In the genomic region with DNA sequence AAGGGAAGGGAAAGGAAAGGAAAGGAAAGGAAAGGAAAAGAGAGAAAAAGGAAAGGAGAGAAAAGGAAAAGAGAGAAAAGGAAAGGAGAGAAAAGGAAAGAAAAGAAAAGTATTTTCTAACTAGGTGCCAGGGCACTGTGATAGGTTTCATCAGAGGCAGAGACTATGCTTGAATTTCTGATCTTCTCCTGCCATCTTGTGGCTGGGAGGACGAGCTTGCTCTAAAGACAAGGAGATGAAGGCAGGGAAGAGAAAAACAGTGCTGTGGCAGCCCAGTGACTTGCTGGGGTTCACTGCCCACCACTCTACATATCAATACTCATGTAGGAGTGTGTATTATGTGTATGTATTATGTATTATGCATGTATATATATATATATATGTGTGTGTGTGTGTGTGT, we compare ENCODE assay signal across 7 mouse cellular contexts. TPM values are rescaled to one million over a fixed set of nuclear protein-coding genes. Genes with fewer than 3 reads are reported as not detected.
DNase-seq lines count a peak whose midpoint lies in the region; ATAC-seq and TF ChIP-seq lines count a peak whose summit lies in the region.

No protein-coding gene starts in this region.

- peak; percentile 96 for TF ChIP-seq RAD21 in MEL (IDR thresholded peaks at IDR 0.05; ENCODE audit: low read depth, low read length)

- 0% methylated on average over 1 of the region's 1 CpGs for WGBS in lung, embryonic 14.5 days
- 0% methylated on average over 1 of the region's 1 CpGs for WGBS in stomach, postnatal 0 days

- TF ChIP-seq POLR2A in MEL (IDR thresholded peaks at IDR 0.05; ENCODE audit: control insufficient read depth in 1 of 2, insufficient read depth in 1 of 2, low read depth in 1 of 2, low read length in 2 of 2, poor library complexity in 1 of 2): no peak
- no peak for TF ChIP-seq POLR2A in brain, embryonic 14.5 days (IDR thresholded peaks at IDR 0.05; ENCODE audit: borderline replicate concordance, extremely low read depth, insufficient read depth, insufficient read length, poor library complexity, severe bottlenecking)

- H3K4me2 ChIP-seq in lung, embryonic 14.5 days: no peak overlapping the region
- no peak overlapping the region for H3K4me2 ChIP-seq in stomach, postnatal 0 days (replicated peaks; ENCODE audit: low read depth)

- peak; percentile 43 to 95 (median 66); a peak in 5 of 6 replicates for TF ChIP-seq CTCF in MEL (IDR thresholded peaks at IDR 0.05 in 2 of 3, conservative IDR thresholded peaks at IDR 0.05 in 1 of 3; ENCODE audit: control insufficient read depth in 1 of 3, insufficient read depth in 1 of 3, low read depth in 2 of 3, low read length in 3 of 3, poor library complexity in 1 of 3, severe bottlenecking in 1 of 3)
- TF ChIP-seq CTCF in brain, embryonic 14.5 days (IDR thresholded peaks at IDR 0.05; ENCODE audit: borderline replicate concordance, extremely low read depth, insufficient read depth, insufficient read length): peak; percentile 80; the same call in 1 of the 2 replicates
- peak; percentile 74 for TF ChIP-seq CTCF in lung, embryonic 14.5 days (IDR thresholded peaks at IDR 0.05; ENCODE audit: low read depth)
- peak; percentile 86 for TF ChIP-seq CTCF in stomach, postnatal 0 days (IDR thresholded peaks at IDR 0.05; ENCODE audit: low read depth)

- no peak for ATAC-seq in lung, embryonic 14.5 days (ENCODE audit: insufficient read depth)
- ATAC-seq in stomach, postnatal 0 days (ENCODE audit: low FRiP score, low TSS enrichment): no peak

- no peaks in the 10 kb centered on the region for H3K27me3 ChIP-seq in MEL (ENCODE audit: control insufficient read depth in 1 of 2, insufficient read depth in 2 of 2, low read length in 2 of 2)
- H3K27me3 ChIP-seq in lung, embryonic 14.5 days (ENCODE audit: insufficient read depth, low read length): no peaks in the 10 kb centered on the region
- H3K27me3 ChIP-seq in stomach, postnatal 0 days (ENCODE audit: control insufficient read depth, insufficient read depth, low read length): no peaks in the 10 kb centered on the region

- H3K9me3 ChIP-seq in MEL (replicated peaks; ENCODE audit: insufficient read depth, low read length): no peaks in the 10 kb centered on the region
- H3K9me3 ChIP-seq in lung, embryonic 14.5 days (ENCODE audit: low read depth, low read length): no peaks in the 10 kb centered on the region
- H3K9me3 ChIP-seq in stomach, postnatal 0 days (ENCODE audit: control insufficient read depth, low read length): no peaks in the 10 kb centered on the region

- TF ChIP-seq EP300 in MEL (IDR thresholded peaks at IDR 0.05; ENCODE audit: low read depth in 1 of 2, low read length in 2 of 2): no peak
- no peak for TF ChIP-seq EP300 in stomach, postnatal 0 days (optimal IDR thresholded peaks at IDR 0.05)

- DNase-seq in kidney, postnatal 36 days: peak; percentile 31 to 42
- no peak for DNase-seq in kidney, postnatal 4 days
- peak; percentile 81 for DNase-seq in MEL (ENCODE audit: low read depth, low spot score)
- peak; percentile 92 for DNase-seq in brain, embryonic 14.5 days (ENCODE audit: low read depth)
- peak; percentile 82 for DNase-seq in lung, embryonic 14.5 days
- no peak for DNase-seq in stomach, postnatal 0 days (ENCODE audit: low spot score)
- no peak for DNase-seq in yolk sac, embryonic 10.5 days (ENCODE audit: low spot score)

- H3K9ac ChIP-seq in MEL (ENCODE audit: control insufficient read depth, low read depth, low read length, poor library complexity, severe bottlenecking): no peak overlapping the region
- no peak overlapping the region for H3K9ac ChIP-seq in lung, embryonic 14.5 days
- no peak overlapping the region for H3K9ac ChIP-seq in stomach, postnatal 0 days (ENCODE audit: low read length)

- H3K4me3 ChIP-seq in MEL (ENCODE audit: control insufficient read depth in 1 of 2, insufficient read depth in 1 of 2, low read depth in 2 of 2, low read length in 2 of 2): no peak overlapping the region
- H3K4me3 ChIP-seq in lung, embryonic 14.5 days (ENCODE audit: low read depth, low read length): no peak overlapping the region
- no peak overlapping the region for H3K4me3 ChIP-seq in stomach, postnatal 0 days (ENCODE audit: low read depth, low read length)

- H3K79me2 ChIP-seq in MEL (ENCODE audit: control insufficient read depth, insufficient read depth, low read length, poor library complexity): no peaks in the 10 kb centered on the region

- no peak overlapping the region for H3K27ac ChIP-seq in MEL (ENCODE audit: control insufficient read depth, low read depth, low read length)
- H3K27ac ChIP-seq in lung, embryonic 14.5 days (ENCODE audit: low read depth): no peak overlapping the region
- H3K27ac ChIP-seq in stomach, postnatal 0 days (replicated peaks): no peak overlapping the region

- no peaks in the 10 kb centered on the region for H3K36me3 ChIP-seq in MEL (ENCODE audit: control insufficient read depth in 1 of 2, insufficient read depth in 2 of 2, low read length in 2 of 2)
- no peaks in the 10 kb centered on the region for H3K36me3 ChIP-seq in lung, embryonic 14.5 days (ENCODE audit: insufficient read depth)
- H3K36me3 ChIP-seq in stomach, postnatal 0 days (ENCODE audit: control insufficient read depth, insufficient read depth, low read length): no peaks in the 10 kb centered on the region

- H3K4me1 ChIP-seq in MEL (ENCODE audit: control insufficient read depth in 1 of 2, insufficient read depth in 2 of 2, low read length in 2 of 2): peaks cover 0 to 2% of the 10 kb centered on the region in 2 experiments; a peak in 2 of 4 replicates
- no peaks in the 10 kb centered on the region for H3K4me1 ChIP-seq in lung, embryonic 14.5 days (ENCODE audit: insufficient read depth)
- H3K4me1 ChIP-seq in stomach, postnatal 0 days (replicated peaks; ENCODE audit: control insufficient read depth, insufficient read depth): no peaks in the 10 kb centered on the region

TF ChIP-seq in MEL, 35 proteins besides CTCF, POLR2A, EP300 and RAD21:
- TF ChIP-seq ZC3H11A (IDR thresholded peaks at IDR 0.05; ENCODE audit: low read depth, low read length) (peak; percentile 93), UBTF (IDR thresholded peaks at IDR 0.05; ENCODE audit: borderline replicate concordance, insufficient read depth, low read depth, low read length) (no peak), SMC3 (IDR thresholded peaks at IDR 0.05; ENCODE audit: low read depth, low read length) (peak; percentile 95)

RNA-seq across cellular contexts. Expression of gene Foxo3, which starts 18.5 kb away (rescaled TPM):
- 21.0 and 31.8 TPM in 2 replicates for total RNA-seq in MEL (2012; rRNA removed)
- polyA plus RNA-seq in MEL (2012; ENCODE audit: insufficient read depth in 1 of 2, insufficient read length in 2 of 2, low read depth in 1 of 2, low replicate concordance in 2 of 2, missing spikeins in 1 of 2): 100 to 1,000 TPM in 1 of 2 experiments, 10 to 100 TPM in 1; 27.2 to 103 TPM
- 9.5 and 14.6 TPM in 2 replicates for polyA plus RNA-seq in brain, embryonic 14.5 days (2012; rRNA removed)
- polyA plus RNA-seq in lung, embryonic 14.5 days (2014; fragmentation: Nextera tagmentation; extraction: Ambion mirVana): 9.0 and 9.4 TPM in 2 replicates
- polyA plus RNA-seq in stomach, postnatal 0 days (2015; fragmentation: Nextera tagmentation; extraction: Ambion mirVana): 7.6 and 8.0 TPM in 2 replicates

Comparison
In these comparisons a context has a peak if more than half of its experiments do, and no peak if none do; other contexts are left out.
1. DNase-seq: peak in kidney, postnatal 36 days (2 of 2), MEL (single experiment), brain, embryonic 14.5 days (single experiment) and lung, embryonic 14.5 days (single experiment); none in kidney, postnatal 4 days (0 of 2), stomach, postnatal 0 days (single experiment) and yolk sac, embryonic 10.5 days (single experiment).
2. Peak in every context shown above with its lines, with median percentiles within 50 percentile points of each other: CTCF ChIP-seq.